Comparison of ENCODE assay signal across 8 mouse cellular contexts in the genomic region with DNA sequence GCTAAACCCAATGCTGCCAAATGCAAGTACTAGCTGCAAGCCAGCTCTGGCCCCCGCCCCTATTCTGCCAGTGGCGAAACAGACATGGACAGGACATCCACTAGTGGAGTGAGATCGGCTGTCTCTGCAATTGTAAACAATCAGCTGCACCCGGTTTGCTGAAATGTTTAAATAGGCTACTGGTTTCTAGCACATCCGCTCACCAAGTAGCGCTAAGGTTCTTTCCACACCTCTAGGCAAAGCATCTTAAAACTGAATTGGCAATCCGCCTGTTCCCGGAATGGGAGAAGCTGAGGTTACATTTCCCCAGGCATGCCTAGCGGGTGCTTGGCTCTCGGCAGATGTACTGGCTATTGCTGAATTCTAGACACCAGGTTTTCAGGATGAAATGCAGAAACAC. TPM values are rescaled to one million over a fixed set of nuclear protein-coding genes. Genes with fewer than 3 reads are reported as not detected.
DNase-seq lines count a peak whose midpoint lies in the region; ATAC-seq and TF ChIP-seq lines count a peak whose summit lies in the region.
"Had no signal": no experiment of that assay in that cellular context is flagged by ENCODE, and none has a peak within 500 bp of the region (broad histone marks: within the 10 kb centered on the region; RNA-seq: fewer than 3 reads in every experiment).

No protein-coding gene starts in this region.

- H3K9me3 ChIP-seq in embryonic facial prominence, embryonic 14.5 days (ENCODE audit: control insufficient read depth, low read length): no peaks in the 10 kb centered on the region
- no peaks in the 10 kb centered on the region for H3K9me3 ChIP-seq in midbrain, postnatal 0 days (ENCODE audit: low read length)

- H3K27me3 ChIP-seq in embryonic facial prominence, embryonic 14.5 days (replicated peaks; ENCODE audit: control insufficient read depth, insufficient read depth, low read length): peaks cover 22% of the 10 kb centered on the region; the same call in 1 of the 2 replicates
- no peaks in the 10 kb centered on the region for H3K27me3 ChIP-seq in midbrain, postnatal 0 days (ENCODE audit: insufficient read depth, low read length)

- peak overlapping the region; percentile 65; the same call in 1 of the 2 replicates for H3K4me2 ChIP-seq in embryonic facial prominence, embryonic 14.5 days (ENCODE audit: low read depth, low read length)
- peak overlapping the region; percentile 52 for H3K4me2 ChIP-seq in midbrain, postnatal 0 days (ENCODE audit: low read depth, low read length, poor library complexity, severe bottlenecking)

- DNase-seq in cerebellum, adult 9-10 months: peak; percentile 76
- DNase-seq in embryonic facial prominence, embryonic 14.5 days (ENCODE audit: low spot score): peak; percentile 6
- DNase-seq in layer of hippocampus, adult 9-11 months: peak; percentile 3
- DNase-seq in midbrain, postnatal 0 days (ENCODE audit: low spot score): peak; percentile 28
- DNase-seq in testis, postnatal 10 days (ENCODE audit: low spot score): no peak
- DNase-seq in thymus, postnatal 36 days: no peak
- DNase-seq in urinary bladder, postnatal 25 days (ENCODE audit: low spot score): no peak

- no peak for TF ChIP-seq CTCF in midbrain, postnatal 0 days (IDR thresholded peaks at IDR 0.05)

- no peak overlapping the region for H3K9ac ChIP-seq in embryonic facial prominence, embryonic 14.5 days (ENCODE audit: low read depth, low read length)
- peak overlapping the region; percentile 48; the same call in 1 of the 2 replicates for H3K9ac ChIP-seq in midbrain, postnatal 0 days (replicated peaks; ENCODE audit: low read length, poor library complexity, severe bottlenecking)

- H3K36me3 ChIP-seq in embryonic facial prominence, embryonic 14.5 days (ENCODE audit: control insufficient read depth, insufficient read depth, low read length): no peaks in the 10 kb centered on the region
- H3K36me3 ChIP-seq in midbrain, postnatal 0 days (ENCODE audit: insufficient read depth, low read length): no peaks in the 10 kb centered on the region

- no peak for ATAC-seq in embryonic facial prominence, embryonic 14.5 days (ENCODE audit: low read depth)
- no peak for ATAC-seq in midbrain, postnatal 0 days (ENCODE audit: low FRiP score)

- peak overlapping the region; percentile 36 for H3K4me3 ChIP-seq in embryonic facial prominence, embryonic 14.5 days (ENCODE audit: low read depth, low read length)
- H3K4me3 ChIP-seq in midbrain, postnatal 0 days (ENCODE audit: low read depth, low read length): peak overlapping the region; percentile 47

- H3K4me1 ChIP-seq in embryonic facial prominence, embryonic 14.5 days (ENCODE audit: control insufficient read depth, insufficient read depth, low read length): no peaks in the 10 kb centered on the region
- H3K4me1 ChIP-seq in midbrain, postnatal 0 days (ENCODE audit: insufficient read depth, low read length): no peaks in the 10 kb centered on the region

- no peak overlapping the region for H3K27ac ChIP-seq in embryonic facial prominence, embryonic 14.5 days (replicated peaks; ENCODE audit: low read depth, low read length)
- peak overlapping the region; percentile 43; the same call in 1 of the 2 replicates for H3K27ac ChIP-seq in midbrain, postnatal 0 days (ENCODE audit: low read depth, low read length)
- H3K27ac ChIP-seq: macrophage had no signal

- WGBS in embryonic facial prominence, embryonic 14.5 days: 19% methylated on average over 10 of the region's 10 CpGs
- WGBS in midbrain, postnatal 0 days: 17% methylated on average over 10 of the region's 10 CpGs

RNA-seq across cellular contexts. Expression of gene Tenm1, which starts 1.8 kb away (rescaled TPM):
- 2.1 and 2.6 TPM in 2 replicates for polyA plus RNA-seq in embryonic facial prominence, embryonic 14.5 days (2014; fragmentation: Nextera tagmentation; extraction: Ambion mirVana)
- total RNA-seq in midbrain, postnatal 0 days (2014; rRNA removed): 80.6 and 89.5 TPM in 2 replicates
- polyA plus RNA-seq in midbrain, postnatal 0 days (2015; fragmentation: Nextera tagmentation; extraction: Ambion mirVana): 28.5 and 36.6 TPM in 2 replicates
- polyA plus RNA-seq: macrophage had no signal

Comparison
In these comparisons a context has a peak if more than half of its experiments do, and no peak if none do; other contexts are left out.
1. DNase-seq: peak in cerebellum, adult 9-10 months (single experiment), embryonic facial prominence, embryonic 14.5 days (single experiment), layer of hippocampus, adult 9-11 months (single experiment) and midbrain, postnatal 0 days (single experiment); none in testis, postnatal 10 days (single experiment), thymus, postnatal 36 days (0 of 2) and urinary bladder, postnatal 25 days (single experiment).